Comparison of ENCODE assay signal across 8 mouse cellular contexts in genomic region chr13:62382952-62383351, GRCm38 (mm10). TPM values are rescaled to one million over a fixed set of nuclear protein-coding genes. Genes with fewer than 3 reads are reported as not detected.
DNase-seq lines count a peak whose midpoint lies in the region; ATAC-seq lines count a peak whose summit lies in the region.
"Not testable (repeated sequence)": the region's sequence is repeated elsewhere in the genome, so short reads cannot be mapped to it uniquely, and the experiment has no call there.

Gene Gm3604, minus strand, starts transcription at chr13:62383177.

- peak; percentile 55 for DNase-seq in Muller cell, postnatal 12 days (ENCODE audit: inconsistent ontology term)
- DNase-seq in cerebellum, postnatal 10 days = peak; percentile 9 to 14
- peak; percentile 3 to 10 for DNase-seq in gastrocnemius, adult 8-10 months (ENCODE audit: low spot score in 2 of 2)
- not testable (repeated sequence) for DNase-seq in hindbrain, embryonic 14.5 days (ENCODE audit: low spot score)
- DNase-seq in layer of hippocampus, postnatal 14 days (ENCODE audit: low spot score in 2 of 2) = peak; percentile 5 to 20
- peak; percentile 16 to 43 for DNase-seq in thymus, adult 18-20 months

- 12% methylated on average over 13 of the region's 13 CpGs for WGBS in hindbrain, embryonic 14.5 days
- 12% methylated on average over 13 of the region's 13 CpGs for WGBS in lung, embryonic 15.5 days

- H3K27me3 ChIP-seq in hindbrain, embryonic 14.5 days (ENCODE audit: control insufficient read depth, insufficient read depth, low read length); lung, embryonic 15.5 days: not testable (repeated sequence)

- H3K4me2 ChIP-seq in hindbrain, embryonic 14.5 days (replicated peaks) = peak within 1 kb of the TSS; percentile 38
- peak within 1 kb of the TSS; percentile 51 for H3K4me2 ChIP-seq in lung, embryonic 15.5 days

- H3K4me3 ChIP-seq in hindbrain, embryonic 14.5 days (replicated peaks; ENCODE audit: low read length) = peak within 1 kb of the TSS; percentile 26
- peak within 1 kb of the TSS; percentile 51 for H3K4me3 ChIP-seq in lung, embryonic 15.5 days

- H3K27ac ChIP-seq in hindbrain, embryonic 14.5 days; lung, embryonic 15.5 days: not testable (repeated sequence)

- H3K9ac ChIP-seq in hindbrain, embryonic 14.5 days = not testable (repeated sequence)
- H3K9ac ChIP-seq in lung, embryonic 15.5 days = peak within 1 kb of the TSS; percentile 47; the same call in 1 of the 2 replicates

- ATAC-seq in hindbrain, embryonic 14.5 days (ENCODE audit: low FRiP score); lung, embryonic 15.5 days (ENCODE audit: borderline replicate concordance, extremely low read depth, low FRiP score, low TSS enrichment): not testable (repeated sequence)
- ATAC-seq in neutrophil, adult 5-6 weeks (ENCODE audit: extremely low read depth, insufficient number of reproducible peaks, low FRiP score, poor library complexity, severe bottlenecking) = peak; percentile 61; the same call in 1 of the 2 replicates

- H3K4me1 ChIP-seq in hindbrain, embryonic 14.5 days (replicated peaks; ENCODE audit: control insufficient read depth, insufficient read depth, low read length); lung, embryonic 15.5 days: not testable (repeated sequence)

- not testable (repeated sequence) for H3K9me3 ChIP-seq in hindbrain, embryonic 14.5 days (ENCODE audit: control insufficient read depth, low read length); lung, embryonic 15.5 days

- H3K36me3 ChIP-seq in hindbrain, embryonic 14.5 days (replicated peaks; ENCODE audit: control insufficient read depth, insufficient read depth); lung, embryonic 15.5 days: not testable (repeated sequence)

RNA-seq across cellular contexts. Expression of gene Gm3604, which starts in this region (rescaled TPM):
- under 1 TPM; 0.21 to 0.74 (median 0.31) TPM for total RNA-seq in gastrocnemius, adult 8-10 months (2022)
- 2.2 and 2.6 TPM in 2 replicates for polyA plus RNA-seq in hindbrain, embryonic 14.5 days (2014; fragmentation: Nextera tagmentation; extraction: Ambion mirVana)
- 1 to 10 TPM; 1.1 to 1.2 TPM for total RNA-seq in layer of hippocampus, postnatal 14 days (2021)
- 6.0 and 6.6 TPM in 2 replicates for polyA plus RNA-seq in lung, embryonic 15.5 days (2015; fragmentation: Nextera tagmentation; extraction: Ambion mirVana)
- total RNA-seq in neutrophil, adult 5-6 weeks (2017) = 3.2 and 3.6 TPM in 2 replicates

Comparison
In these comparisons a context has a peak if more than half of its experiments do, and no peak if none do; other contexts are left out.
1. Peak in DNase-seq in gastrocnemius, adult 8-10 months; RNA of the gene not detected or under 1 TPM.